Mouse (Mus musculus) adrenal gland, postnatal 4 days (tissue): Measurements from ENCODE around the gene Palm2. TPM values are rescaled to one million over a fixed set of nuclear protein-coding genes. Genes with fewer than 3 reads are reported as not detected.

Experiments
- DNase-seq, 2 experiments: peaks; one replicate each; pipeline ENCODE4 v3.0.0; 2021 to 2022; ENCODE audit warnings: low spot score in 2 of 2, mixed read lengths in 2 of 2
- total RNA-seq, 2 experiments: library from RNA; stranded (reverse); gene quantifications; 2 replicates each; pipeline ENCODE4 v1.2.3; 2021

The Palm2 gene
- total RNA-seq, 2 experiments from 2014 or later: 36.6 to 42.6 TPM

DNA sequence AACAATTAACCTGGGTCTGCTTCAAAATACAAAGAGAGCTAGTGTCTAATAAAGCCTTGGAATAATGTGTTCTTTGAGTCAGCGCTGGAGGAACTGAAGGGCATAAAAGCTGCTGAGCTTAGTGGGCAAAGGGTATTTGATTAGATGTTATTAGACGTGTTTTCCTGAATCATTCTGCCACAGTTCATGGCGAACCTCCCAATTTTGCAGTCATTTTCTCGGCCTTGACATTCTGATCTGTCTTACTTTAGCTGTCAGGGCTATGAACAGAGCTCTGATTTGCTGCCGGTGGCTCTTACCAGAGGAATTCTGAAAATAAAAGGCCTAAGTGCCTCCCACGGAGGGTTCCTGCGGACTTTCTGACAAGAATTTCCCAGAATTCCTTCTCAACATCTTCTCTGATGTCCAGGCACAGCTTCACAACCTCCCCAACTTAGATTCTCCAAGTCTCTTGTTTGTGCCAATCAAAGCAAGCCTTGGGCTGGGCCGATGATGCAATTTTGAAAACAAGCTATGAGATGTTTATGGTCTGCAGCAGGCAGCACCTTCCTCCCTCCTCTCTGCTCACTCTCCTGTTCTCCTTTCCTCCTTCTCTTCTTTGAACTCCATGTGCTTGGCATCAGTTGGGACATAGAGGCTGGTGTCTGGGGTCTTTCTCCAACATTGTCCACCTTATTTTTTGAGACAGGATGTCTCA, 305.0 kb downstream of the Palm2 start:
- DNase-seq: no peak

DNA sequence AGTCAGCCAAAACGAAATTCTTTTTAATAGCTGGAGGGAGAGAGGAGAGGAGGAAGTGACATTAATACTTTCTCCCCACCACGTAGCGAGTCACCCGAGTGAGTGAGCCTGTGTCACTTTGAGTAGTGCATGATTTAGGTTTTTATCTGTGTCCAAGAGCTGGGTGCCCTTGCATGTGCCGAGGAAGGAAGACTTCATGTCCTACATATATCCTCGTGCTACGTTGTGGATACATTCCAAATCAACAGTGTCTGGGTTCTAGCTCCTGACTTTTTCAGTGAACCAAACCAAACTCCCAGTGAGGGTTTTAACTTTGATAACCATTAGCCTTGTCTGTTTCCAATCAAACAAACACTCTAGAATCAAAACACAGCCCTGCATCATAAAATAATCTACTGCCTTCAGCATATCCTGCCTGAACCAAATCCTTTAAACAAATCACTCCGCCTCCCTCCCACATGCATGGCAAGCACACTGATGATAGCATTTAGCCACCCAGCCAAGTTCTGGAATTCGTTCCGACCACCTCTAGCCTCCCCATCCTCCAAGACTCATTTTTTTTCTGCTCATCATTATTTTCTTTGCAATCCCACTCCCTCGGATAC, 309.4 kb downstream of the Palm2 start:
- no peak for DNase-seq

GRCm38 (mm10) chr4:57750651-57751050, 316.6 kb downstream of the Palm2 start:
- DNase-seq: no peak

- no peak for DNase-seq
Measured at GRCm38 (mm10) chr4:57751054-57751453, 317.0 kb downstream of the Palm2 start.

- no peak for DNase-seq
Measured at GRCm38 (mm10) chr4:57751566-57751965, 317.5 kb downstream of the Palm2 start.

GRCm38 (mm10) chr4:57755085-57755484, 321.0 kb downstream of the Palm2 start:
- DNase-seq: no peak

- no peak for DNase-seq
Measured at GRCm38 (mm10) chr4:57757997-57758396, 323.9 kb downstream of the Palm2 start.

Other genes with a start within 250 kb of the Palm2 start
- gene Ptpn3, start 132.4 kb upstream of the Palm2 start, total RNA-seq: 10 to 100 TPM; 29.0 to 34.7 TPM
- gene Pakap, start 133.9 kb downstream of the Palm2 start, total RNA-seq: 10 to 100 TPM; 56.9 to 65.9 TPM